Mouse (Mus musculus) gastrocnemius, postnatal 36 days (tissue): ENCODE results near the gene Qrich2. TPM values are rescaled to one million over a fixed set of nuclear protein-coding genes. Genes with fewer than 3 reads are reported as not detected.

Source experiments
- total RNA-seq, 2 experiments: library from RNA; stranded (reverse); gene quantifications; 2 replicates each; pipeline ENCODE4 v1.2.3; 2021

The Qrich2 gene
- total RNA-seq, 2 experiments from 2014 or later: 0.05 TPM; not detected in 1

Other genes with a start within 250 kb of the Qrich2 start
- gene Evpl, start 228.2 kb downstream of the Qrich2 start, total RNA-seq: under 1 TPM; 0.05 to 0.07 TPM
- 10 to 100 TPM; 72.1 to 83.1 TPM for gene Srp68, start 192.0 kb downstream of the Qrich2 start, total RNA-seq
- under 1 TPM; 0.12 to 0.31 TPM for gene Galr2, start 185.3 kb downstream of the Qrich2 start, total RNA-seq
- gene Exoc7, start 159.0 kb downstream of the Qrich2 start, total RNA-seq: 10 to 100 TPM; 85.9 to 94.8 TPM
- not detected for gene Foxj1, start 130.8 kb downstream of the Qrich2 start, total RNA-seq
- 10 to 100 TPM; 23.0 to 24.5 TPM for gene Rnf157, start 53.2 kb downstream of the Qrich2 start, total RNA-seq
- gene Ubald2, start 32.1 kb downstream of the Qrich2 start, total RNA-seq: 10 to 100 TPM; 41.8 to 56.5 TPM
- 10 to 100 TPM; 12.6 to 14.1 TPM for gene Prpsap1, start 28.0 kb upstream of the Qrich2 start, total RNA-seq
- gene Sphk1, start 64.7 kb upstream of the Qrich2 start, total RNA-seq: 1 to 10 TPM in 1 of 2 experiments, under 1 TPM in 1; 0.35 to 1.4 TPM
- gene Ube2o, start 115.2 kb upstream of the Qrich2 start, total RNA-seq: 10 to 100 TPM; 18.4 to 20.4 TPM
- gene Aanat, start 120.2 kb upstream of the Qrich2 start, total RNA-seq: not detected
- gene Rhbdf2, start 160.8 kb upstream of the Qrich2 start, total RNA-seq: 10 to 100 TPM in 1 of 2 experiments, 1 to 10 TPM in 1; 9.4 to 10.2 TPM
- under 1 TPM; 0.46 to 0.74 TPM for gene Prcd, start 187.3 kb upstream of the Qrich2 start, total RNA-seq
- 10 to 100 TPM in 1 of 2 experiments, 1 to 10 TPM in 1; 8.4 to 13.6 TPM for gene Cygb, start 188.1 kb upstream of the Qrich2 start, total RNA-seq